Mouse (Mus musculus) forebrain, postnatal 0 days (tissue): Measurements from ENCODE around the gene Tiam2. TPM values are rescaled to one million over a fixed set of nuclear protein-coding genes. Genes with fewer than 3 reads are reported as not detected.
A peak's percentile ranks its signal among the peaks of the same experiment; 100 is the strongest.

Experiments
- ATAC-seq: fragments of 200-750 bp; cut with Nextera tagmentation; 2 replicates; pipeline ENCODE4 v1.8.0; 2017; ENCODE audit warnings: mild to moderate bottlenecking, moderate library complexity
- DNase-seq: peaks from one replicate; pipeline ENCODE4 v3.0.0-alpha.2; 2015
- H3K27ac ChIP-seq: fragments of 300-500 bp; sonication (generic); 2 replicates; pipeline ENCODE4 v1.5.1; 2014; ENCODE audit warnings: low read depth, mild to moderate bottlenecking, antibody characterized with exemption, low read length, moderate library complexity, mixed read lengths
- H3K27me3 ChIP-seq: fragments of 300-500 bp; sonication (generic); 2 replicates; pipeline ENCODE4 v1.6.1; 2014; ENCODE audit warnings: mild to moderate bottlenecking, low read length, mixed read lengths; ENCODE audit not compliant: insufficient read depth
- H3K36me3 ChIP-seq: fragments of 300-500 bp; sonication (generic); 2 replicates; pipeline ENCODE4 v1.6.1; 2014; ENCODE audit warnings: mild to moderate bottlenecking, moderate library complexity; ENCODE audit not compliant: insufficient read depth
- H3K4me1 ChIP-seq: fragments of 300-500 bp; sonication (generic); 2 replicates; pipeline ENCODE4 v1.6.1; 2014; ENCODE audit warnings: antibody characterized with exemption; ENCODE audit not compliant: insufficient read depth
- H3K4me2 ChIP-seq: fragments of 300-500 bp; sonication (generic); 2 replicates; pipeline ENCODE4 v1.6.1; 2014; ENCODE audit warnings: low read depth, mild to moderate bottlenecking, moderate library complexity
- H3K4me3 ChIP-seq: fragments of 300-500 bp; sonication (generic); 2 replicates; pipeline ENCODE4 v1.5.1; 2014; ENCODE audit warnings: low read depth, low read length, mixed read lengths
- H3K9ac ChIP-seq: fragments of 300-500 bp; sonication (generic); 2 replicates; pipeline ENCODE4 v1.6.1; 2014; ENCODE audit warnings: mild to moderate bottlenecking
- H3K9me3 ChIP-seq: fragments of 300-500 bp; sonication (generic); 2 replicates; pipeline ENCODE4 v1.6.1; 2016; ENCODE audit warnings: low read length
- CTCF ChIP-seq: sonication (generic); IDR thresholded peaks from 2 replicates; pipeline ENCODE4 v1.5.1; 2016; ENCODE audit warnings: antibody characterized with exemption, control low read depth, low read depth
- WGBS: fragments of 180-500 bp; shearing (Covaris S2); extraction: QIAGEN DNeasy Blood & Tissue Kit; methylation state at CpG from one replicate; pipeline ENCODE4 v1.1.7; 2014; 5-methylcytosine and 5-hydroxymethylcytosine counted together
- polyA plus RNA-seq: library from polyadenylated mRNA; unstranded; fragments of >200 nt; fragmentation: Nextera tagmentation; extraction: Ambion mirVana; gene quantifications from 2 replicates; pipeline ENCODE4 v1.2.1, GENCODE M21; 2015
- total RNA-seq: library from RNA; depleted of rRNA; stranded (reverse); fragments of >200 nt; gene quantifications from 2 replicates; pipeline ENCODE4 v1.2.3, GENCODE M21; 2014

The Tiam2 gene
- total and polyA plus RNA-seq, 2 experiments from 2014 or later: 26.4 to 71.5 TPM

DNA sequence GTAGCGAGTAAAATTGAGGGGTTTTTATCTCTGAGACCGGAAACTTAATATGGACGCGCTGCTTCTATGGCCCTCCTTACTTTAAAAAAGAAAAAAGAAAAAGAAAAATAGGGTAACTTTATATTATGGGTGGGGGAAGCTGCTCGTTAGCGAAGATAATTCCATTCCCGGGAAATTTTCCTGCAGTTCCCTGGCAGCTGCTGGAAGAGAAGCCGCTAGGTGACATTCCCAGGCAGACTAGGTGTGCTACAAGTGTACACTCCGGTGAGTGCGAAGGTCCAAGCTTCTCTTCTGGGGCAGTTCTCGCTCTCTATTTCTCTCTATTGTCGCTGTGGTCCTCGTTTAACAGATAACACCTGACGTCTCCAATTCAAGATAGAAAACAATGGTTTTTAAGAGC lies 962 bp downstream of the Tiam2 start:
- H3K36me3 ChIP-seq: no peaks in the 10 kb centered on the region
- peak overlapping the region; percentile 61 for H3K4me3 ChIP-seq
- no peak for TF ChIP-seq CTCF
- H3K27ac ChIP-seq: peak overlapping the region; percentile 82
- H3K4me1 ChIP-seq: 0 out of 2 replicates have a peak, but pooled peaks cover 21% of the 10 kb centered on the region
- ATAC-seq (no peak), DNase-seq (no peak)
- no peaks in the 10 kb centered on the region for H3K27me3 ChIP-seq
- no peaks in the 10 kb centered on the region for H3K9me3 ChIP-seq
- peak overlapping the region; percentile 71 for H3K9ac ChIP-seq
- WGBS: 5% methylated on average over 14 of the region's 14 CpGs
- H3K4me2 ChIP-seq: peak overlapping the region; percentile 80

- ATAC-seq: peak; percentile 72
- Histone ChIP-seq H3K4me3 (no peak overlapping the region), H3K9ac (no peak overlapping the region), H3K27ac (peak overlapping the region; percentile 82), H3K4me1 (0 out of 2 replicates have a peak, but pooled peaks cover 21% of the 10 kb centered on the region), H3K4me2 (peak overlapping the region; percentile 80), H3K9me3 (no peaks in the 10 kb centered on the region), H3K36me3 (no peaks in the 10 kb centered on the region), H3K27me3 (no peaks in the 10 kb centered on the region)
- DNase-seq: peak; percentile 54
- TF ChIP-seq CTCF: no peak
- WGBS: 52% methylated on average over 4 of the region's 4 CpGs
Measured at GRCm38 (mm10) chr17:3328820-3329219, 2.4 kb downstream of the Tiam2 start.

GRCm38 (mm10) chr17:3329429-3329828 lies 3.1 kb downstream of the Tiam2 start:
- WGBS: 84% methylated on average over 4 of the region's 4 CpGs
- peak overlapping the region; percentile 80; the same call in 1 of the 2 replicates for H3K4me2 ChIP-seq
- TF ChIP-seq CTCF: no peak
- ATAC-seq: 0 out of 2 replicates have a peak, but pooled peaks have one; percentile 32
- no peaks in the 10 kb centered on the region for H3K27me3 ChIP-seq
- peak overlapping the region; percentile 82 for H3K27ac ChIP-seq
- H3K36me3 ChIP-seq: no peaks in the 10 kb centered on the region
- no peak overlapping the region for H3K4me3 ChIP-seq
- DNase-seq: no peak
- no peak overlapping the region for H3K9ac ChIP-seq
- H3K9me3 ChIP-seq: no peaks in the 10 kb centered on the region
- 0 out of 2 replicates have a peak, but pooled peaks cover 21% of the 10 kb centered on the region for H3K4me1 ChIP-seq

DNA sequence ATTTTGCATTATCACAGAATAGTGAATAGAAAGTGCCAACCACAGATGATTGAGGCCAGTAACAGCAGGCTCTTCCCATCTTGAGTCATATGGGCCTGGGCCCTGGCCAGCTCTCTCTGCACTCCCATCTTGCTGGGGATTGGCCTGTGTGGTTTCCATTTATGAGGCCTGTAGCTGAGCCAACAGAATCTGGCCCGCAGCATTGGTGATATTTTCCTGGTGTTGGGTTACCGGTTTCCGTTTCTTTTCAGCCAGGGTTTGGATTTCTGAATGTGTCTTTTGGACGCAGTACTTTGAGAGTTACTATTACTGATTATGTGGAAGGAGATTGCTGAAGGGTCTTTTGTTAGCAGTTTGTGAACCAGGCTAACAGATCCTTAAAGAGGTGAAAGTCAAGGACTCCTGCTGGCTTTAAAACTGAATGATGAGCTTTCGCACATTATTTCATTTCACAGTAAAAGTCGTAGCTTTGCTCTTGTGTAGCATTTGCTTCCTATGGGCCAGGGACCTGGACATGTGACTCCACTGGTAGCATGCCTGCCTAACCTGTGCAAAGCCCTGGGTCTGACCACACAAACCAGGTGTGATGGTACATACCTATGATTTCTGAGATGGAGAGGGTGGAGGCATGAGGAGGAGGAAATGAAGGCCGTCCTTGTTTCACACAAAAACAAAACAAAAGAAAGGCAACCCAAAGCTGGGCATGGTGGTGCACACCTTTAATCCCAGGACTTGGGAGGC lies 5.5 kb downstream of the Tiam2 start:
- H3K9me3 ChIP-seq: no peaks in the 10 kb centered on the region
- DNase-seq (peak; percentile 83), ATAC-seq (peak; percentile 74)
- 0 out of 2 replicates have a peak, but pooled peaks cover 21% of the 10 kb centered on the region for H3K4me1 ChIP-seq
- H3K36me3 ChIP-seq: no peaks in the 10 kb centered on the region
- no peak overlapping the region for H3K4me3 ChIP-seq
- WGBS: 46% methylated on average over 7 of the region's 7 CpGs
- H3K9ac ChIP-seq: no peak overlapping the region
- no peaks in the 10 kb centered on the region for H3K27me3 ChIP-seq
- H3K4me2 ChIP-seq: peak overlapping the region; percentile 24
- TF ChIP-seq CTCF: no peak
- H3K27ac ChIP-seq: peak overlapping the region; percentile 69

DNA sequence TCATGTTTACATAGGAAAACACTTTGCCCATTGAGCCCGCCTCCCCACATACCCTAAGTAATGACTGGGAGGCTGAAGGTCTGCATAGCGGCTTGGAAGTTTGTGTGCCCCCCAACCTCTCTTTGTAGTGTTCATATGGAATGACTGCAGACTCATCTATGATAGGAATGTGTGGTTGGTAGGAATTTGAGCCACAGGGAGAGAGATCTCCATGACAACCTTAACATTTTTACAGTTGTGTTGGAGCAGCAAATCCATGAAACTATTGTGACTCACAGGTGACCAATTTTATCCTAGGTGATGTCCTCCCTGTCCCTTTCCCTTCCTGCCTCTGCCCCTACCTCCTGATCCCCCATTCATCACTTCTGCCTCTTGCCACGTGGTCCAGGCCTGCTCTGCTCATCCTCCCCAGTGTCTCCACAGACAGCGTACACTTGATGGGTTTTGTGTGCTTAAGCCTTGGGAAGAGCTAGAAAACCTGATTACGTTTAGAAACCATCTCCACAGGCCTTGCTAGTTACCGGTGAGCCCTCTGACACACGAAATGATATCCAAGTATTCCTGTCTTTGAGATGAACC lies 9.9 kb downstream of the Tiam2 start:
- no peaks in the 10 kb centered on the region for H3K9me3 ChIP-seq
- no peak for TF ChIP-seq CTCF
- H3K9ac ChIP-seq: no peak overlapping the region
- H3K27me3 ChIP-seq: no peaks in the 10 kb centered on the region
- ATAC-seq: no peak
- peaks cover 14% of the 10 kb centered on the region for H3K4me1 ChIP-seq
- H3K4me3 ChIP-seq: no peak overlapping the region
- no peaks in the 10 kb centered on the region for H3K36me3 ChIP-seq
- 84% methylated on average over 7 of the region's 7 CpGs for WGBS
- peak overlapping the region; percentile 42; the same call in 1 of the 2 replicates for H3K27ac ChIP-seq
- H3K4me2 ChIP-seq: no peak overlapping the region
- DNase-seq: no peak

DNA sequence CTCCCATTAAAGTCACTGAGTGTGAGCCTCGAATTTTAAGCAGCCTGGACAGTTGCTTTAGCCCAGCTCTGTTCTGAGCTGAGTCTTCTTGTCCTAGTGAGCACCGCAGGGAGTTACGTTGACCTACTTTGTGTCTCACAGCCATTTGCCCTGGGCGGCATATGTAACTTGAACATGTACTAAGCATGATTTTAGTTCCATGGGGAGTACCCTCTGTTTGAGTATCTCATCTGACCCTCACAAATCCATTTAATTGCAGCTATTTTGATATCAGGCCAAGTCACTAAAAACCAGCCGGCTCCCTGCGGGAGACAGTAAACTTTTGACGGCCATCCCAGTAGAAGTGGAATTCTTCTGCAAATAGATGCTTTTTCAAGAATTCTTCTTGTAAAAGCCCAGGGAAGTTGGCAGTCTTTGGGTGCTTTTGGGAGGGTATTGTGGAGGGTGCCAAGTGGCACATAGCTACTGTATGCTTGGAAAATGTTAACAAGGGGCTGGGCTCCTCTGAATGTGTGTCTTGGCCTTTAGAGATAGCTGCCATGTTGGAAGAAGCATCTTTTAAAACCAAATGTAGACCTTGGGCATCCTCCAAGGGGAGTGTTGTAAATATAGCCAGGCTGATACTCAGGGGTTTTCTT lies 10.6 kb downstream of the Tiam2 start:
- Histone ChIP-seq H3K27me3 (no peaks in the 10 kb centered on the region), H3K4me2 (no peak overlapping the region), H3K9me3 (no peaks in the 10 kb centered on the region), H3K4me1 (peaks cover 8% of the 10 kb centered on the region), H3K4me3 (no peak overlapping the region), H3K27ac (peak overlapping the region; percentile 67; the same call in 1 of the 2 replicates), H3K9ac (no peak overlapping the region), H3K36me3 (no peaks in the 10 kb centered on the region)
- DNase-seq: peak; percentile 70
- 49% methylated on average over 7 of the region's 7 CpGs for WGBS
- no peak for TF ChIP-seq CTCF
- ATAC-seq: peak; percentile 72
